Mouse (Mus musculus) colon, adult 2 months (tissue): ENCODE data around the gene Kmt5c. TPM values are rescaled to one million over a fixed set of nuclear protein-coding genes. Genes with fewer than 3 reads are reported as not detected.

Experiments
- polyA plus RNA-seq: library from polyadenylated mRNA; depleted of rRNA; stranded (reverse); fragments of >200 nt; gene quantifications from 2 replicates; pipeline ENCODE4 v1.2.3, GENCODE M21; 2012; rRNA removed

The Kmt5c gene
- polyA plus RNA-seq, result 187 and 215 TPM in 2 replicates

GRCm38 (mm10) chr7:4739544-4740275 lies at the start of gene Kmt5c:
Gene Kmt5c, plus strand, starts transcription at chr7:4740115.

GRCm38 (mm10) chr7:4690387-4690786 lies 49.5 kb upstream of the Kmt5c start, which contains the start of gene Brsk1:
Gene Brsk1, plus strand, starts transcription at chr7:4690604.

GRCm38 (mm10) chr7:4725169-4725568 lies 14.7 kb upstream of the Kmt5c start, which contains the start of gene Tmem150b:
Gene Tmem150b, minus strand, starts transcription at chr7:4725249.

GRCm38 (mm10) chr7:4752821-4753570 lies 13.1 kb downstream of the Kmt5c start, which contains the start of gene Cox6b2:
Gene Cox6b2, minus strand, starts transcription at chr7:4753094.

GRCm38 (mm10) chr7:4771202-4771601 lies 31.3 kb downstream of the Kmt5c start, which contains the start of gene Fam71e2:
Gene Fam71e2, minus strand, starts transcription at chr7:4771302.

GRCm38 (mm10) chr7:4782759-4783158 lies 42.8 kb downstream of the Kmt5c start, which contains the start of the genes Il11 and Tmem190:
Gene Il11, minus strand, starts transcription at chr7:4782859.
Gene Tmem190, plus strand, starts transcription at chr7:4782937.

GRCm38 (mm10) chr7:4789436-4789935 lies 49.6 kb downstream of the Kmt5c start, which contains the start of gene Tmem238:
Gene Tmem238, minus strand, starts transcription at chr7:4789656.

GRCm38 (mm10) chr7:4792278-4793212 lies 52.6 kb downstream of the Kmt5c start, which contains the start of gene Rpl28:
Gene Rpl28, plus strand, starts transcription at chr7:4792874.

Other genes with a start within 250 kb of the Kmt5c start
- 115 and 125 TPM in 2 replicates for gene Ppp1r12c, start 238.4 kb upstream of the Kmt5c start, polyA plus RNA-seq
- gene Tnnt1, start 223.7 kb upstream of the Kmt5c start, polyA plus RNA-seq, result 0.74 and 0.75 TPM in 2 replicates
- gene Tnni3, start 215.9 kb upstream of the Kmt5c start, polyA plus RNA-seq, result 1.6 and 1.9 TPM in 2 replicates
- gene Dnaaf3, start 207.7 kb upstream of the Kmt5c start, polyA plus RNA-seq, result 2.7 and 2.8 TPM in 2 replicates
- 11.2 and 12.5 TPM in 2 replicates for gene Syt5, start 192.6 kb upstream of the Kmt5c start, polyA plus RNA-seq
- 58.9 and 64.2 TPM in 2 replicates for gene Ptprh, start 136.1 kb upstream of the Kmt5c start, polyA plus RNA-seq
- 11.1 and 15.0 TPM in 2 replicates for gene Tmem86b, start 108.7 kb upstream of the Kmt5c start, polyA plus RNA-seq
- 135 and 140 TPM in 2 replicates for gene Ppp6r1, start 81.1 kb upstream of the Kmt5c start, polyA plus RNA-seq
- gene Hspbp1, start 55.0 kb upstream of the Kmt5c start, polyA plus RNA-seq, result 43.6 and 46.8 TPM in 2 replicates
- gene Brsk1, start 49.5 kb upstream of the Kmt5c start, polyA plus RNA-seq, result 5.2 and 6.4 TPM in 2 replicates
- 21.0 and 24.9 TPM in 2 replicates for gene Tmem150b, start 14.9 kb upstream of the Kmt5c start, polyA plus RNA-seq
- 22.5 and 40.9 TPM in 2 replicates for gene Cox6b2, start 13.0 kb downstream of the Kmt5c start, polyA plus RNA-seq
- not detected in 2 replicates for gene Fam71e2, start 31.2 kb downstream of the Kmt5c start, polyA plus RNA-seq
- gene Il11, start 42.7 kb downstream of the Kmt5c start, polyA plus RNA-seq, result 0.90 and 1.0 TPM in 2 replicates
- gene Tmem190, start 42.8 kb downstream of the Kmt5c start, polyA plus RNA-seq, result not detected in 2 replicates
- gene Tmem238, start 49.5 kb downstream of the Kmt5c start, polyA plus RNA-seq, result 227 and 263 TPM in 2 replicates
- gene Rpl28, start 52.8 kb downstream of the Kmt5c start, polyA plus RNA-seq, result 405 and 513 TPM in 2 replicates
- gene Ube2s, start 72.5 kb downstream of the Kmt5c start, polyA plus RNA-seq, result 143 and 257 TPM in 2 replicates
- gene Shisa7, start 104.6 kb downstream of the Kmt5c start, polyA plus RNA-seq, result 2.0 and 2.8 TPM in 2 replicates
- gene Isoc2b, start 130.1 kb downstream of the Kmt5c start, polyA plus RNA-seq, result 40.8 and 52.6 TPM in 2 replicates
- gene Isoc2a, start 137.0 kb downstream of the Kmt5c start, polyA plus RNA-seq, result 18.6 and 21.4 TPM in 2 replicates
- gene Gm36210, start 166.4 kb downstream of the Kmt5c start, polyA plus RNA-seq, result 0.08 TPM in 1 of 2 replicates, not detected in the other
- 31.6 and 31.7 TPM in 2 replicates for gene Zfp628, start 175.1 kb downstream of the Kmt5c start, polyA plus RNA-seq
- gene Nat14, start 181.9 kb downstream of the Kmt5c start, polyA plus RNA-seq, result 16.0 and 18.1 TPM in 2 replicates
- gene Ssc5d, start 185.7 kb downstream of the Kmt5c start, polyA plus RNA-seq, result 12.0 and 12.4 TPM in 2 replicates
- gene Sbk2, start 224.3 kb downstream of the Kmt5c start, polyA plus RNA-seq, result 0.09 and 0.30 TPM in 2 replicates
- 0.28 TPM in 1 of 2 replicates, not detected in the other for gene Sbk3, start 231.1 kb downstream of the Kmt5c start, polyA plus RNA-seq